Mouse (Mus musculus) retina, embryonic 14.5 days (tissue): ENCODE results near the gene Gm42372.
"Not testable (repeated sequence)": the region's sequence is repeated elsewhere in the genome, so short reads cannot be mapped to it uniquely, and the experiment has no call there.

Source experiments
- DNase-seq: peaks from one replicate; pipeline ENCODE4 v3.0.0-alpha.2; 2015; ENCODE audit warnings: low spot score

Gm42372 gene

GRCm38 (mm10) chr7:16982859-16983568 is at the start of gene Gm42372:
Gene Gm42372 (plus strand): TSS chr7:16983086.
- peak; percentile 91 for DNase-seq

GRCm38 (mm10) chr7:16937312-16937711 is 45.6 kb upstream of the Gm42372 start:
- no peak for DNase-seq

- DNase-seq: no peak
Observed at GRCm38 (mm10) chr7:16938117-16938791, 44.6 kb upstream of the Gm42372 start.

- no peak for DNase-seq
Observed at GRCm38 (mm10) chr7:16940292-16940691, 42.6 kb upstream of the Gm42372 start.

GRCm38 (mm10) chr7:16942861-16943260 is 40.0 kb upstream of the Gm42372 start:
- DNase-seq: no peak

- peak; percentile 97 for DNase-seq
Observed at GRCm38 (mm10) chr7:16944061-16944807, 38.7 kb upstream of the Gm42372 start, which contains the start of gene Pnmal2. Gene Pnmal2 (plus strand): TSS chr7:16944682.

- DNase-seq: no peak
Observed at GRCm38 (mm10) chr7:16944808-16945315, 38.0 kb upstream of the Gm42372 start.

- DNase-seq: no peak
Observed at GRCm38 (mm10) chr7:16945419-16945818, 37.5 kb upstream of the Gm42372 start.

- peak; percentile 56 for DNase-seq
Observed at GRCm38 (mm10) chr7:16946441-16947348, 36.2 kb upstream of the Gm42372 start.

- DNase-seq: no peak
Observed at GRCm38 (mm10) chr7:16947349-16947895, 35.5 kb upstream of the Gm42372 start.

- DNase-seq: no peak
Observed at GRCm38 (mm10) chr7:16947959-16948361, 34.9 kb upstream of the Gm42372 start.

GRCm38 (mm10) chr7:16948923-16949458 is 33.9 kb upstream of the Gm42372 start:
- DNase-seq: no peak

- DNase-seq: peak; percentile 91
Observed at GRCm38 (mm10) chr7:16949908-16950841, 32.7 kb upstream of the Gm42372 start.

- DNase-seq: peak; percentile 92
Observed at GRCm38 (mm10) chr7:16950861-16951635, 31.8 kb upstream of the Gm42372 start.

- DNase-seq: not testable (repeated sequence)
Observed at GRCm38 (mm10) chr7:16953776-16954175, 29.1 kb upstream of the Gm42372 start.

GRCm38 (mm10) chr7:16955712-16956111 is 27.2 kb upstream of the Gm42372 start:
- no peak for DNase-seq

- no peak for DNase-seq
Observed at GRCm38 (mm10) chr7:16956410-16957265, 26.2 kb upstream of the Gm42372 start.
